Mouse (Mus musculus): ENCODE data around the gene Slc51b. TPM values are rescaled to one million over a fixed set of nuclear protein-coding genes. Genes with fewer than 3 reads are reported as not detected.

Gene Slc51b
- total and polyA plus RNA-seq, 3 experiments: not detected

GRCm38 (mm10) chr9:65363684-65364083 is 59.1 kb downstream of the Slc51b start:
- dilution Hi-C loops (cut with MboI; ENCODE audit: extremely low pct_ligation_motif_present, extremely low pct_unique_long_range_greater_than_20kb, low sequenced_read_pairs) (no loop called here), in situ Hi-C loops (cut with MboI; ENCODE audit: low pct_ligation_motif_present, low pct_unique_long_range_greater_than_20kb, low sequenced_read_pairs) (no loop called here)

More at GRCm38 (mm10) chr9:65363684-65364083, 59.1 kb downstream of the Slc51b start:
- TF ChIP-seq ETS1 (conservative IDR thresholded peaks at IDR 0.05; ENCODE audit: low read depth, low read length): no peak
- no peak for TF ChIP-seq POLR2AphosphoS2 (IDR thresholded peaks at IDR 0.05; ENCODE audit: low read depth, low read length)
- no peak for TF ChIP-seq MEF2A (IDR thresholded peaks at IDR 0.05; ENCODE audit: borderline replicate concordance, low read depth, low read length)
- no peak for TF ChIP-seq RAD21 (IDR thresholded peaks at IDR 0.05; ENCODE audit: low read depth, low read length)
- TF ChIP-seq ELF1 (IDR thresholded peaks at IDR 0.05; ENCODE audit: low read depth, low read length): no peak
- no peak for TF ChIP-seq PAX5 (IDR thresholded peaks at IDR 0.05; ENCODE audit: low read length)
- no peak for TF ChIP-seq POLR2A (IDR thresholded peaks at IDR 0.05; ENCODE audit: low read depth, low read length)
- TF ChIP-seq USF2 (conservative IDR thresholded peaks at IDR 0.05; ENCODE audit: low read depth, low read length): no peak
- no peak for TF ChIP-seq UBTF (IDR thresholded peaks at IDR 0.05; ENCODE audit: low read depth, low read length)
- TF ChIP-seq SMC3 (IDR thresholded peaks at IDR 0.05; ENCODE audit: low read depth, low read length): no peak
- no peak for TF ChIP-seq USF1 (IDR thresholded peaks at IDR 0.05; ENCODE audit: low read depth, low read length)
- no peak for TF ChIP-seq SIN3A (IDR thresholded peaks at IDR 0.05; ENCODE audit: low read length)
- TF ChIP-seq ZNF384 (IDR thresholded peaks at IDR 0.05; ENCODE audit: low read depth, low read length): no peak
- no peak for TF ChIP-seq MAZ (IDR thresholded peaks at IDR 0.05; ENCODE audit: low read depth, low read length)
- no peak for TF ChIP-seq ZC3H11A (IDR thresholded peaks at IDR 0.05; ENCODE audit: low read depth, low read length)
- no peak for TF ChIP-seq KAT2A (IDR thresholded peaks at IDR 0.05; ENCODE audit: insufficient replicate concordance, low read length)
- no peak for TF ChIP-seq CHD1 (IDR thresholded peaks at IDR 0.05; ENCODE audit: low read depth, low read length)
- no peak for TF ChIP-seq E2F4 (IDR thresholded peaks at IDR 0.05; ENCODE audit: insufficient replicate concordance, low read depth, low read length)
- no peak for TF ChIP-seq RCOR1 (conservative IDR thresholded peaks at IDR 0.05; ENCODE audit: low read depth, low read length)
- H3K4me2 ChIP-seq (ENCODE audit: insufficient read depth, low read depth, poor library complexity, severe bottlenecking): no peak overlapping the region
- DNase-seq (ENCODE audit: extremely low read depth): no peak
- no peak overlapping the region for H3K27ac ChIP-seq (ENCODE audit: insufficient read depth, low read depth)
- no peaks in the 10 kb centered on the region for H3K79me2 ChIP-seq (replicated peaks; ENCODE audit: control insufficient read depth, extremely low read depth, insufficient read depth, poor library complexity, severe bottlenecking)
- peaks cover 23 to 61% of the 10 kb centered on the region in 2 experiments for H3K36me3 ChIP-seq (replicated peaks in 1 of 2; ENCODE audit: control insufficient read depth in 1 of 2, insufficient read depth in 1 of 2, low read length in 1 of 2)
- H3K9me3 ChIP-seq (replicated peaks; ENCODE audit: low read length): no peaks in the 10 kb centered on the region
- H3K4me1 ChIP-seq (ENCODE audit: control insufficient read depth in 1 of 2, insufficient read depth in 2 of 2): no peaks in the 10 kb centered on the region
- no peak overlapping the region for H3K4me3 ChIP-seq (replicated peaks in 1 of 3; ENCODE audit: low read depth in 2 of 3, low read length in 2 of 3, poor library complexity in 1 of 3)
- no peaks in the 10 kb centered on the region for H3K27me3 ChIP-seq (replicated peaks)
- H3K9ac ChIP-seq (ENCODE audit: insufficient read depth, low read depth): no peak overlapping the region

Other genes with a start within 250 kb of the Slc51b start
- 1.3 and 1.7 TPM in 2 replicates for gene Parp16, start 227.6 kb downstream of the Slc51b start, total RNA-seq (2012; rRNA removed)
- 0.44 and 0.46 TPM in 2 replicates for gene Parp16, start 227.6 kb downstream of the Slc51b start, total RNA-seq (2014; rRNA removed)
- 0.81 and 0.94 TPM in 2 replicates for gene Parp16, start 227.6 kb downstream of the Slc51b start, polyA plus RNA-seq (2012; ENCODE audit: insufficient read length, low read depth)
- not detected in 2 replicates for gene Cilp, start 157.8 kb downstream of the Slc51b start, total RNA-seq (2012; rRNA removed)
- gene Cilp, start 157.8 kb downstream of the Slc51b start, total RNA-seq (2014; rRNA removed): not detected in 2 replicates
- gene Cilp, start 157.8 kb downstream of the Slc51b start, polyA plus RNA-seq (2012; ENCODE audit: insufficient read length, low read depth): not detected in 2 replicates
- gene Clpx, start 128.7 kb downstream of the Slc51b start, total RNA-seq (2012; rRNA removed): 31.1 and 31.8 TPM in 2 replicates
- 45.6 and 51.4 TPM in 2 replicates for gene Clpx, start 128.7 kb downstream of the Slc51b start, total RNA-seq (2014; rRNA removed)
- 34.5 TPM in 2 replicates for gene Clpx, start 128.7 kb downstream of the Slc51b start, polyA plus RNA-seq (2012; ENCODE audit: insufficient read length, low read depth)
- 14.5 and 16.3 TPM in 2 replicates for gene Pdcd7, start 76.9 kb downstream of the Slc51b start, total RNA-seq (2012; rRNA removed)
- 12.8 and 13.1 TPM in 2 replicates for gene Pdcd7, start 76.9 kb downstream of the Slc51b start, total RNA-seq (2014; rRNA removed)
- gene Pdcd7, start 76.9 kb downstream of the Slc51b start, polyA plus RNA-seq (2012; ENCODE audit: insufficient read length, low read depth): 20.6 and 24.0 TPM in 2 replicates
- gene Ubap1l, start 61.9 kb downstream of the Slc51b start, total RNA-seq (2012; rRNA removed): 0.13 TPM in 1 of 2 replicates, not detected in the other
- not detected in 2 replicates for gene Ubap1l, start 61.9 kb downstream of the Slc51b start, total RNA-seq (2014; rRNA removed)
- not detected in 2 replicates for gene Ubap1l, start 61.9 kb downstream of the Slc51b start, polyA plus RNA-seq (2012; ENCODE audit: insufficient read length, low read depth)
- not detected in 2 replicates for gene Kbtbd13, start 31.3 kb downstream of the Slc51b start, total RNA-seq (2012; rRNA removed)
- not detected in 2 replicates for gene Kbtbd13, start 31.3 kb downstream of the Slc51b start, total RNA-seq (2014; rRNA removed)
- not detected in 2 replicates for gene Kbtbd13, start 31.3 kb downstream of the Slc51b start, polyA plus RNA-seq (2012; ENCODE audit: insufficient read length, low read depth)
- gene Rasl12, start 24.4 kb downstream of the Slc51b start, total RNA-seq (2012; rRNA removed): 0.08 and 0.13 TPM in 2 replicates
- gene Rasl12, start 24.4 kb downstream of the Slc51b start, total RNA-seq (2014; rRNA removed): 0.09 TPM in 1 of 2 replicates, not detected in the other
- gene Rasl12, start 24.4 kb downstream of the Slc51b start, polyA plus RNA-seq (2012; ENCODE audit: insufficient read length, low read depth): not detected in 2 replicates
- 18.1 and 21.3 TPM in 2 replicates for gene Mtfmt, start 12.8 kb upstream of the Slc51b start, total RNA-seq (2012; rRNA removed)
- gene Mtfmt, start 12.8 kb upstream of the Slc51b start, total RNA-seq (2014; rRNA removed): 23.9 and 26.3 TPM in 2 replicates
- 26.2 and 26.3 TPM in 2 replicates for gene Mtfmt, start 12.8 kb upstream of the Slc51b start, polyA plus RNA-seq (2012; ENCODE audit: insufficient read length, low read depth)
- 40.4 and 43.2 TPM in 2 replicates for gene Spg21, start 38.0 kb upstream of the Slc51b start, total RNA-seq (2012; rRNA removed)
- gene Spg21, start 38.0 kb upstream of the Slc51b start, total RNA-seq (2014; rRNA removed): 131 and 136 TPM in 2 replicates
- 43.4 and 48.9 TPM in 2 replicates for gene Spg21, start 38.0 kb upstream of the Slc51b start, polyA plus RNA-seq (2012; ENCODE audit: insufficient read length, low read depth)
- not detected in 2 replicates for gene Ankdd1a, start 97.2 kb upstream of the Slc51b start, total RNA-seq (2012; rRNA removed)
- not detected in 2 replicates for gene Ankdd1a, start 97.2 kb upstream of the Slc51b start, total RNA-seq (2014; rRNA removed)
- not detected in 2 replicates for gene Ankdd1a, start 97.2 kb upstream of the Slc51b start, polyA plus RNA-seq (2012; ENCODE audit: insufficient read length, low read depth)
- 13.9 and 16.8 TPM in 2 replicates for gene Plekho2, start 157.1 kb upstream of the Slc51b start, total RNA-seq (2012; rRNA removed)
- 7.2 and 7.9 TPM in 2 replicates for gene Plekho2, start 157.1 kb upstream of the Slc51b start, total RNA-seq (2014; rRNA removed)
- 33.8 and 37.1 TPM in 2 replicates for gene Plekho2, start 157.1 kb upstream of the Slc51b start, polyA plus RNA-seq (2012; ENCODE audit: insufficient read length, low read depth)
- gene Pif1, start 164.2 kb upstream of the Slc51b start, total RNA-seq (2012; rRNA removed): 12.2 and 15.7 TPM in 2 replicates
- 11.2 and 13.3 TPM in 2 replicates for gene Pif1, start 164.2 kb upstream of the Slc51b start, total RNA-seq (2014; rRNA removed)
- 12.3 and 14.5 TPM in 2 replicates for gene Pif1, start 164.2 kb upstream of the Slc51b start, polyA plus RNA-seq (2012; ENCODE audit: insufficient read length, low read depth)
- 0.13 TPM in 1 of 2 replicates, not detected in the other for gene Rbpms2, start 206.7 kb upstream of the Slc51b start, total RNA-seq (2012; rRNA removed)
- not detected in 2 replicates for gene Rbpms2, start 206.7 kb upstream of the Slc51b start, total RNA-seq (2014; rRNA removed)
- 0.34 and 0.95 TPM in 2 replicates for gene Rbpms2, start 206.7 kb upstream of the Slc51b start, polyA plus RNA-seq (2012; ENCODE audit: insufficient read length, low read depth)
- gene Oaz2, start 245.0 kb upstream of the Slc51b start, total RNA-seq (2012; rRNA removed): 30.2 and 30.9 TPM in 2 replicates
- gene Oaz2, start 245.0 kb upstream of the Slc51b start, total RNA-seq (2014; rRNA removed): 35.3 and 38.9 TPM in 2 replicates
- 55.7 and 61.4 TPM in 2 replicates for gene Oaz2, start 245.0 kb upstream of the Slc51b start, polyA plus RNA-seq (2012; ENCODE audit: insufficient read length, low read depth)